Mouse (Mus musculus): ENCODE measurements around the gene Tdrd12. TPM values are rescaled to one million over a fixed set of nuclear protein-coding genes. Genes with fewer than 3 reads are reported as not detected.
"Not testable (repeated sequence)": the region's sequence is repeated elsewhere in the genome, so short reads cannot be mapped to it uniquely, and the experiment has no call there.

Tdrd12 gene
- polyA plus RNA-seq, 1 experiment, result not detected

DNA sequence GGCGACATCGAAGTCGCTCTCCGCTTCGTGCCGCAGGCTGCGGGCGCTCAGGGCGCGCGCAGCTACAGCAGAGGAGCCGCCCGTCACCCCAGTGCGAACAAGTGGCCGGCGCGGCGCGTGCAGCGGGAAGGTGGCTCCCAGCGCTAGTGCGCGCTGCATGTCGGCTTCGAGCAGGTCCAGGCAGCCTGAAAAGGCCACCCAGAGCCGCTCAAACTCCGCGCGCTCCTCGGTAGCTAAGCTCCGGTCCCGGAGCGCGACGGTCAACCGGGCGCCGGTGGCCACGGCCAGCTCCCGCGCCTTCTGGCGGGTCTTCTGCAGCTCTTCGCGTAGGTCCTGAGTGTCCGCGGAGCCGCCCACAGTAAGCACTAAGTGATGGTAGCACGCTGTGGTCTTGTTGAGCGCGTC lies 47.2 kb upstream of the Tdrd12 start:
- H3K79me2 ChIP-seq (ENCODE audit: control insufficient read depth, insufficient read depth), result no peaks in the 10 kb centered on the region
- no peak overlapping the region for H3ac ChIP-seq (ENCODE audit: control insufficient read depth, insufficient read length)
- peak overlapping the region; percentile 99 for H3K4me2 ChIP-seq (ENCODE audit: low read depth)
- no peak for TF ChIP-seq MYOG (IDR thresholded peaks at IDR 0.05; ENCODE audit: control insufficient read depth in 1 of 3, insufficient read depth in 1 of 3, insufficient read length in 2 of 3, low read depth in 2 of 3)
- no peak for TF ChIP-seq POLR2AphosphoS2 (IDR thresholded peaks at IDR 0.05; ENCODE audit: insufficient read length, low read depth)
- TF ChIP-seq MAX (IDR thresholded peaks at IDR 0.05; ENCODE audit: low read depth), result no peak
- no peak for TF ChIP-seq REST (IDR thresholded peaks at IDR 0.05; ENCODE audit: insufficient read depth, insufficient read length)
- TF ChIP-seq SRF (IDR thresholded peaks at IDR 0.05; ENCODE audit: control insufficient read depth, insufficient read length, low read depth), result no peak
- TF ChIP-seq USF1 (IDR thresholded peaks at IDR 0.05; ENCODE audit: low read depth), result no peak
- no peak for TF ChIP-seq MYOD1 (IDR thresholded peaks at IDR 0.05; ENCODE audit: control insufficient read depth in 1 of 3, insufficient read length in 2 of 3, low read depth in 2 of 3)
- no peak for TF ChIP-seq CEBPB (IDR thresholded peaks at IDR 0.05; ENCODE audit: insufficient read depth, poor library complexity, severe bottlenecking)
- TF ChIP-seq POLR2A (IDR thresholded peaks at IDR 0.05; ENCODE audit: insufficient read length, low read depth), result no peak
- no peak for TF ChIP-seq TCF3 (IDR thresholded peaks at IDR 0.05; ENCODE audit: insufficient read length, low read depth)
- TF ChIP-seq E2F4 (IDR thresholded peaks at IDR 0.05; ENCODE audit: insufficient read depth), result no peak
- no peak for TF ChIP-seq TCF12 (IDR thresholded peaks at IDR 0.05; ENCODE audit: insufficient read depth, poor library complexity, severe bottlenecking)
- H3K4me3 ChIP-seq, result peak overlapping the region; percentile 74
- H3K36me3 ChIP-seq (ENCODE audit: control insufficient read depth, insufficient read depth), result no peaks in the 10 kb centered on the region
- peaks cover 22% of the 10 kb centered on the region for H3K27me3 ChIP-seq (ENCODE audit: control insufficient read depth, insufficient read depth, insufficient read length)

- Histone ChIP-seq H3ac (ENCODE audit: control insufficient read depth, insufficient read length) (no peak overlapping the region), H3K4me3 (peak overlapping the region; percentile 74), H3K36me3 (ENCODE audit: control insufficient read depth, insufficient read depth) (no peaks in the 10 kb centered on the region), H3K79me2 (ENCODE audit: control insufficient read depth, insufficient read depth) (no peaks in the 10 kb centered on the region), H3K27me3 (ENCODE audit: control insufficient read depth, insufficient read depth, insufficient read length) (peaks cover 25% of the 10 kb centered on the region), H3K4me2 (ENCODE audit: low read depth) (peak overlapping the region; percentile 99)
- TF ChIP-seq MYOG (IDR thresholded peaks at IDR 0.05; ENCODE audit: control insufficient read depth in 1 of 3, insufficient read depth in 1 of 3, insufficient read length in 2 of 3, low read depth in 2 of 3) (no peak), MAX (IDR thresholded peaks at IDR 0.05; ENCODE audit: low read depth) (no peak), E2F4 (IDR thresholded peaks at IDR 0.05; ENCODE audit: insufficient read depth) (no peak)
Measured at GRCm38 (mm10) chr7:35584068-35584785, 46.7 kb upstream of the Tdrd12 start.

- no peaks in the 10 kb centered on the region for H3K36me3 ChIP-seq (ENCODE audit: control insufficient read depth, insufficient read depth)
- H3K79me2 ChIP-seq (ENCODE audit: control insufficient read depth, insufficient read depth), result no peaks in the 10 kb centered on the region
- no peak overlapping the region for H3K4me2 ChIP-seq (ENCODE audit: low read depth)
- no peak overlapping the region for H3K4me3 ChIP-seq
- H3K27me3 ChIP-seq (ENCODE audit: control insufficient read depth, insufficient read depth, insufficient read length), result peaks cover 29% of the 10 kb centered on the region
- TF ChIP-seq POLR2A (IDR thresholded peaks at IDR 0.05; ENCODE audit: insufficient read length, low read depth), result no peak
- H3ac ChIP-seq (ENCODE audit: control insufficient read depth, insufficient read length), result no peak overlapping the region
Measured at GRCm38 (mm10) chr7:35583476-35584025, 46.0 kb upstream of the Tdrd12 start.

- Histone ChIP-seq H3ac (ENCODE audit: control insufficient read depth, insufficient read length) (no peak overlapping the region), H3K27me3 (ENCODE audit: control insufficient read depth, insufficient read depth, insufficient read length) (peaks cover 37% of the 10 kb centered on the region), H3K36me3 (ENCODE audit: control insufficient read depth, insufficient read depth) (no peaks in the 10 kb centered on the region), H3K79me2 (ENCODE audit: control insufficient read depth, insufficient read depth) (no peaks in the 10 kb centered on the region), H3K4me2 (ENCODE audit: low read depth) (no peak overlapping the region), H3K4me3 (no peak overlapping the region)
- TF ChIP-seq SRF (IDR thresholded peaks at IDR 0.05; ENCODE audit: control insufficient read depth, insufficient read length, low read depth) (no peak), REST (IDR thresholded peaks at IDR 0.05; ENCODE audit: insufficient read depth, insufficient read length) (no peak), TCF12 (IDR thresholded peaks at IDR 0.05; ENCODE audit: insufficient read depth, poor library complexity, severe bottlenecking) (no peak), POLR2A (IDR thresholded peaks at IDR 0.05; ENCODE audit: insufficient read length, low read depth) (no peak), MYOD1 (IDR thresholded peaks at IDR 0.05; ENCODE audit: control insufficient read depth in 1 of 3, insufficient read length in 2 of 3, low read depth in 2 of 3) (no peak), USF1 (IDR thresholded peaks at IDR 0.05; ENCODE audit: low read depth) (no peak), MYOG (IDR thresholded peaks at IDR 0.05; ENCODE audit: control insufficient read depth in 1 of 3, insufficient read depth in 1 of 3, insufficient read length in 2 of 3, low read depth in 2 of 3) (no peak), E2F4 (IDR thresholded peaks at IDR 0.05; ENCODE audit: insufficient read depth) (no peak), MAX (IDR thresholded peaks at IDR 0.05; ENCODE audit: low read depth) (no peak), POLR2AphosphoS2 (IDR thresholded peaks at IDR 0.05; ENCODE audit: insufficient read length, low read depth) (no peak), TCF3 (IDR thresholded peaks at IDR 0.05; ENCODE audit: insufficient read length, low read depth) (no peak), CEBPB (IDR thresholded peaks at IDR 0.05; ENCODE audit: insufficient read depth, poor library complexity, severe bottlenecking) (no peak)
Measured at GRCm38 (mm10) chr7:35582719-35583118, 45.2 kb upstream of the Tdrd12 start.

DNA sequence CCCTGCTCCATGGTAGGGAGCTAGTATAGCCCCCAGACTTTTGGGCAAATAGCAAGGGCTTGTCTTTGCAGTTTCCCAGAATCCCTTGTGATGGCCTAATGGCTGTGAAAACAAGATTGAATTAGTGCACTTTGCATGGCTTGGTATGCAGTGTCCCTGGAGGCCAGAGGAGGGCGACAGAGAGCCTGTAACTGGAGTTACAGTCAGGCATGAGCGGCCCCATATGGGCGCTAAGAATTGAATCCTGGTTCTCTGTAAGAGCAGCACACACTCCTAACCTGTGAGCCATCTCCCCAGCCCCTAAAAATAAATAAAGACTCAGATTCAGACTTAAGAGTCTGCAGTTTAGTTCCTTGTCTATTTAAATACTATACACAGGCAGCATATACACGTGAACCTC lies 42.3 kb upstream of the Tdrd12 start:
- no peaks in the 10 kb centered on the region for H3K79me2 ChIP-seq (ENCODE audit: control insufficient read depth, insufficient read depth)
- H3K27me3 ChIP-seq (ENCODE audit: control insufficient read depth, insufficient read depth, insufficient read length), result peaks cover 56% of the 10 kb centered on the region
- H3K36me3 ChIP-seq (ENCODE audit: control insufficient read depth, insufficient read depth), result no peaks in the 10 kb centered on the region
- no peak for TF ChIP-seq E2F4 (IDR thresholded peaks at IDR 0.05; ENCODE audit: insufficient read depth)
- no peak for TF ChIP-seq USF1 (IDR thresholded peaks at IDR 0.05; ENCODE audit: low read depth)
- H3K4me2 ChIP-seq (ENCODE audit: low read depth), result no peak overlapping the region
- H3K4me3 ChIP-seq, result no peak overlapping the region
- H3ac ChIP-seq (ENCODE audit: control insufficient read depth, insufficient read length), result no peak overlapping the region

- H3K4me3 ChIP-seq; H3K4me2 ChIP-seq (ENCODE audit: low read depth); H3K36me3 ChIP-seq (ENCODE audit: control insufficient read depth, insufficient read depth); H3K79me2 ChIP-seq (ENCODE audit: control insufficient read depth, insufficient read depth); H3ac ChIP-seq (ENCODE audit: control insufficient read depth, insufficient read length): not testable (repeated sequence)
- peaks cover 26% of the 10 kb centered on the region for H3K27me3 ChIP-seq (ENCODE audit: control insufficient read depth, insufficient read depth, insufficient read length)
Measured at GRCm38 (mm10) chr7:35570883-35571282, 33.3 kb upstream of the Tdrd12 start.

- H3K36me3 ChIP-seq (ENCODE audit: control insufficient read depth, insufficient read depth); H3ac ChIP-seq (ENCODE audit: control insufficient read depth, insufficient read length); H3K4me2 ChIP-seq (ENCODE audit: low read depth); H3K4me3 ChIP-seq; H3K79me2 ChIP-seq (ENCODE audit: control insufficient read depth, insufficient read depth): not testable (repeated sequence)
- peaks cover 20% of the 10 kb centered on the region for H3K27me3 ChIP-seq (ENCODE audit: control insufficient read depth, insufficient read depth, insufficient read length)
Measured at GRCm38 (mm10) chr7:35569724-35570123, 32.2 kb upstream of the Tdrd12 start.

- H3K79me2 ChIP-seq (ENCODE audit: control insufficient read depth, insufficient read depth); H3ac ChIP-seq (ENCODE audit: control insufficient read depth, insufficient read length); H3K36me3 ChIP-seq (ENCODE audit: control insufficient read depth, insufficient read depth); H3K4me3 ChIP-seq; H3K4me2 ChIP-seq (ENCODE audit: low read depth): not testable (repeated sequence)
- peaks cover 23% of the 10 kb centered on the region for H3K27me3 ChIP-seq (ENCODE audit: control insufficient read depth, insufficient read depth, insufficient read length)
Measured at GRCm38 (mm10) chr7:35565965-35566364, 28.4 kb upstream of the Tdrd12 start.

Measured in myocyte (in vitro differentiated cells).